Mouse (Mus musculus) heart, adult 9 months (tissue): Measurements from ENCODE around the gene Sec23ip.
"Not testable (repeated sequence)": the region's sequence is repeated elsewhere in the genome, so short reads cannot be mapped to it uniquely, and the experiment has no call there.

Experiments
- DNase-seq, 2 experiments: peaks; one replicate each; pipeline ENCODE4 v3.0.0; 2022; ENCODE audit warnings: low spot score in 2 of 2

Gene Sec23ip

GRCm38 (mm10) chr7:128744684-128745485 lies at the start of gene Sec23ip:
Sec23ip (plus strand) TSS chr7:128744943.
- peak; percentile 98 to 99 for DNase-seq

- not testable (repeated sequence) for DNase-seq
Measured at GRCm38 (mm10) chr7:128699959-128700358, 44.8 kb upstream of the Sec23ip start.

GRCm38 (mm10) chr7:128705735-128706134 lies 39.0 kb upstream of the Sec23ip start:
- DNase-seq, result peak; percentile 46 to 57

GRCm38 (mm10) chr7:128717991-128718390 lies 26.8 kb upstream of the Sec23ip start:
- no peak for DNase-seq

- DNase-seq, result peak; percentile 68 to 76
Measured at GRCm38 (mm10) chr7:128724761-128725160, 20.0 kb upstream of the Sec23ip start.

DNA sequence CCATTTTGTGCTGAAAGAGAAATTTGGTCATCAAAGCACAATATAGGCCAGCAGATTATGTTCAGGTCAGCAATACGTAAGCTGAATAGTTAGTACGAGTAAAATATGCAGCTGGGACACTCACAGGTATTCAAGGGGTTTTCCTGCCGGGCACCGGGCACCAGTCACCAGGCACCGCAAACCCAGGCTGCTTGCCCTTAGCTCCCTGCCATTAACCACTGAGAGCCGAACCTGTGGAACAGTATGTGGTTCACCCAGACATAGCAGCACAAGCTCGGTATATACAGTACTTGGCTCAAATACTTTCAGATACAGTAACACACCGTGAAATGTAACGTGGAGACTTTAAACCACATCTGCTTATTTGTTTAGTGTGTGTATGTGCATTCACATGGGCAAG lies 19.6 kb upstream of the Sec23ip start:
- no peak for DNase-seq

DNA sequence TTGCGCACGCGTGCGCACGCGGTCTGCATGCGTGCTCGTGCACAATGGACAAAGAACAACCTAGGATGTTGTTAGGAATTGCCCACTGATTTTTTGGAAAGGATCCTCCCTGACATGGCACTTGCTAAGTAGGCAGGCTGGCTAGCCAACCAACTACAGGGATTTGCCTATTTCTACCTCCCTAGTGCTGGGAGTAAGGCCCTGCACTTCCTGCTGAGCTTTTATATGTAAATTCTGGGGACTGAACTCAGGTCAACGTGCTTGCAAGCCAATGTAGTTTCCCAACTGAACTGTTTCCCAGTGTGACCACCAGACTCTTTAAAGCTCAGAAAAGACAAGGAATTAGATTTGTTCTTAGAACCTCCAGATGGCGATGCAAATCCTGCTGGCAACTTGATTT lies 17.7 kb upstream of the Sec23ip start:
- DNase-seq, result no peak

DNA sequence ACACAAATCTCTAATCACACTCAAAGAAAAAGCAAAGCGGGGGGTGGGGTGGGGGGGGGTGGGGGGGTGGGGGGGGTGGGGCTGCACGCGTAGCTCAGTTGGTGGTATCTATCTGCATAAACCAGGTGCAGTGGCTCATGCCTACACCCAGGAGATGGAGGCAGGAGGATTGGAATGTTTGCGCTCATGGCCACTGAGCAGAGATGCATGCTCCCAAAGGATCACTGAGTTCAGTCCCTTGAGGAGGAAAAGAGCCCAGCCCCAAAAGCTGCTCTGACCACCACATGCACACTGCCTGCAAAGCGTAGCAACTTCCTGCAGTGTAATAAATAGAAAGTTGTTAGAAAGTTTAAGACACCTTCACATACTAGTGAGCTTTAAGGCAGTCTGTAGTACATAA lies 17.0 kb upstream of the Sec23ip start:
- no peak for DNase-seq

DNA sequence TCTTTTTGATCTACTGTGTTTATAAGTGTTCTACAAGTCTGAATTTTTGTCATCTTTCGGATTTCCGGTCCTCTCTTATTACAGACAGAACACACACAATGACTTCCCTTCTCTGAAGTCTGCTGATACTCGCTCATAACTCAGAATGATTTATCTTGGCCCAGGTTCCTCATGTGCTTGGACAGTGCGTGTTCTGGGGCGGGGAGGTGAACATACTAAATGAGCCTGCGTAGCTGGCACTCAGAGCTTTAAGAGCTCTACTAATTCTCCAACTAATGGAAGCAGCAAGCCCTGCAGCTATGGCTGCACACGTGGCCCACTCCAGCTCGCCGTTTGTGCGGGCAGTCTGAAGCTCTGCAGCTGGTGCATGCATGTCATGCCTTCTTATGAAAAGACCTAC lies 16.0 kb upstream of the Sec23ip start:
- no peak for DNase-seq

DNA sequence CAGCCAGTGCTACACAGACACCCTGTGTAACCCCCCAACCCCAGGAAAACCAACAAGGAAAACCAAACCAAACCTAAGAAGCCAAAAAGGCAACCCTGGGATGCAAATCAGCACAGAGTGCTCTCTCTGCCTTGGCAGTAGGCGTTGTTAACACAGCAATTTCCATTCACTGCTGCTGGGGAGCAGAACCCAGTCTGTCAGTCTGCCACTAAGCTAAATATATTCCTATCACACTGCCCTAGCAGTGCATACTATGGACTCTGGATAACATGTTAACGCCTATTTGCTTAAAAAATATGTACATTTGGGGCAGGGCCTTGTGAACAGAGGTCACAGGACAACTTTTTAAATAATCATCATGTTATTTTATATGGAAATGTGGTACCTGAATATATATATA lies 13.2 kb upstream of the Sec23ip start:
- no peak for DNase-seq

DNA sequence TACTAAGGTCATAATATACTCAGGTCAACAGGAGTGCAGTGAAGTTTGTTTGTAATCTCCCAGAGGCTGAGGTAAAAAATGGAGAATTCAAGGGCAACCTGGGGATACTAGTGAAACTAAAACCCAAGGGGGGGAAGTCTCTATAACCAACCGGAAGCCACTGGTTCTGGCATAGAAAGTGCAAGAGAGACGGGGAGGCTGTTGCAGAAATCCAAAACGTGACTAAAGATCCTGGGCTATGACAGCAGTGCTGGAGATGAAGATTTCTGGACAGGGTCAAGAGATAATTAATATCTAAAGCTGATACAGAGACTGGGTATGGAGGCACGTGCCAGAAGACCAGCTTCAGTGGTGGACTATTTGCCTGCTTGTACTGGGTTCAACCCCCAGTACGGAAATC lies 6.7 kb upstream of the Sec23ip start:
- no peak for DNase-seq

DNA sequence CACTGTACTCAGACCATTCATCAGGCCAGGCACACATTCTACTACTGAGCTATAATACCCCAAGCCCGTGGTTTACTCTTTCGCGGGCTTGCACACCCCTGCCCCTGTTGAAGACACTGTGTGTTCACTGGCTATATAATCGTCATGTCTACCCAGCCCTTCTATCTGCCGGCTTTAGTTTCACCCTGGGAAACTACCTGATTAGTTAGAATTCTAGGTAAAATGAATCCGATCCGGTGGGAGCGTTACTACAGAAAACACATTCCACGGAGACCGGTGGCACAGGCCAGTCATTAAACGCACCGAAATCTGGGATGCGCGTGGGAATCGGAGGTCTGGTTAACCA lies 5.7 kb upstream of the Sec23ip start:
- DNase-seq, result no peak

DNA sequence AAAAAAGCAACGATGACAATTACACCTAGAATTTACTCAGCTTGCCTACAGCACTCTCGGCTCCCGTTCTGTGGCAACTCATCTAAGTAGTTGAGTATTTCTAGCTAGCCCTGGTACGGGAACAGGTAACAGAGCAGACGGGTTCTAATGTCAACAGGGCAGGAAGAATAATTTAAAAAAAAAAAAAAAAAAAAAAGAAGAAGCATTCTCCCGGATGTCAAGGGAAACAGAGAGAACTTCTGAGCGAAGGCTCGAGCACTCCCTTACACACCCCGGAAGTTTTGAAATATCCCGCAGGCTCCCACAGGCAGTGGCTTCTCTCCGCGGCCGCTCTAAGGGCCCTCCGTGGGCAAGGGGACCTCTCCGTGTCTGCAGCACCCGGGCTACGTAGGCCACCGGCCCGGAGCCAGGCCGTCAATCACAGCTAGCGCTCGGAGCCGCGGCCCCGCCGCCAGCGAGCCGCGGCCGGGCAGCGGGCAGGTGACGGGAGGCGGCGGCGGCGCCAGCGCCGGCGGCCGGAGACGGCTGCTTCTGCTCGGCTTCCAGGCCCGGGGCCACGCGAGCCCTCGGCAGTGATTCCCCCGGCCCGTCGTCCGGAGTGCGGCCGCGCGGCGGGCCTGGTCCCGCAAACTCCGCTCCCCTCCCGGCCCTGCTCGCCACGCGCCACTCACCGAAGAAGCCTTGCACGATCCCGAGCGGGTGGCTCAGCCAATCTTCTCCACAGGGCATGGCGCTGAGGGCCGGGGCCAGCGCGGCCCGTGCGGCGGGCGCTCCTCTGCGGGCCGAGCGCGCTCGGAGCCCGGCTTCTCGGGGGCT lies 5.1 kb upstream of the Sec23ip start:
- DNase-seq, result peak; percentile 44 to 60

- peak; percentile 94 to 95 for DNase-seq
Measured at GRCm38 (mm10) chr7:128740334-128740733, 4.4 kb upstream of the Sec23ip start, which contains the start of gene Mcmbp. Mcmbp (minus strand) TSS chr7:128740495.

DNA sequence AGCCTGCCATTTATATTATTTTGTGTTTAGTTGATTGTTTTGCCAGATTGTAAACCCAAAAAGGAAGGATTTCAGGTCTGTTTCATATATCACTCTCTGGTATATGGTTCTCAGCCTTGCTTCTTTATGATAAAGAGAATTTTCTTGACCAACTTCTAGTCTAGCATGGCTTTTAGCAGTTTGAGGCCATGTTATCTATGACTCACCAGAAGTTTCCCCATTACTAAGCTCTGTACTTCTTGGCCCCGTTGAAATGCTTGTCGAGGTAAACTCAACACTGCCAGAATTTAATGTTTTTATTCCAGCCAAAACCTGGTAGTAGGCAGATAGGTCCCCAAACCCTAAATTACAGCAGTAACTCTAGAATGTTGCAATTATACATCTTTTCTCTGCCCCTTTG lies 845 bp upstream of the Sec23ip start:
- DNase-seq, result no peak

GRCm38 (mm10) chr7:128746151-128746550 lies 1.4 kb downstream of the Sec23ip start:
- no peak for DNase-seq

DNA sequence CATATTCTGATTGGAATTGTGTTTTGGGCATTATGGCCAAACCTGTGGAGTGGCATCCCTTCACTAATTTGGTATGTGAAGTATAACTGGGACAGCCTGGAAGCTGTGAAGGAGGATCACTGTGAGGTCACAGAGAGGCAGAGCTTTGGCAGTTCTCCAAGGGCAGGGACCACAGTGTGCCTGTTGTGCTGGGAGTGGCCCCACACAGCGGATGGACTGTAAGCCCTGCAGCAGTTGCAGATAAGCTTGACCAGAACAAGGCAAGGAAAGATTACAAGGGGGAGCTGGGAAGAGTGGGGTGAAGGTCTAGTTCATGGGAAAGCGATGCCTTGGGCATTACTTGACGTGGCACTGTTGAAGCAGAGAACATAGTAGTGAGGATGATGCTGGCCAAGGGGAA lies 4.0 kb downstream of the Sec23ip start:
- peak; percentile 77 to 82 for DNase-seq

GRCm38 (mm10) chr7:128750296-128750695 lies 5.6 kb downstream of the Sec23ip start:
- no peak for DNase-seq

- no peak for DNase-seq
Measured at GRCm38 (mm10) chr7:128752012-128752411, 7.3 kb downstream of the Sec23ip start.

DNA sequence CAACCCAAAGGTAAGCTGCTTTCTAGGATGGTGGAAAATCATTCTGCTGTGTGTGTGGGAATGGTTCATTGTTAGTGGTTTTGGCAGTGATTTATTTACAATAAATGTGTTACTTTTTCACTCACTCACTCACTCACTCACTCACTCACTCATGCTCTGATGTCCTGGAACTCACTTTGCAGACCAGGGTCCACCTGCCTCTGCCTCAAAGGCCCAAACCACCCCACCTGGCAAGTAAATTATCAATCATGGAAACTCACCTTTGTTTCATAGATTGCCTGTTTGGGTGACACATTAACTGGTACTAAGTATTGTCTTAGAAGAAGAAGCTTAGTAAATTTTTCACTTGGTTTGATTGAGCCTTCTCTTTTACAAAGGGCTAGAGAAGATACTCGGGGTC lies 10.7 kb downstream of the Sec23ip start:
- DNase-seq, result no peak

DNA sequence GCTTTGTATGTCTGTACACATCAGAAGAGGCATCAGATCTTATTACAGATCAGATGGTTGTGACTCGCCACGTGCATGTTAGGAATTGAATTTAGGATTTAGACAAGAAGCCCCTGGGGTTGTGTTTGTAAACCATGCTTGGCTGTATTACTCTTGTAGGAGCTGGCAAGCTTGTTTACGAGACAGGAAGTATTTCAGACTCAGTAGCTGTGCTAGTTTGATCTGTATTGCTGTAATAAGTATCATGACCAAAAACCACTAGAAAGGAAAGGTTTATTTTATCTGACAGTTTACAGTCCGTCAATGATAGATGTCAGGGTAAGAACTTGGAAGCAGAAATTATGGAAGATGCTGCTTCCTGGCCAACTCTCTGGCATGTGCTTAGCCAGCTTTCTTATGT lies 14.2 kb downstream of the Sec23ip start:
- DNase-seq, result no peak

DNA sequence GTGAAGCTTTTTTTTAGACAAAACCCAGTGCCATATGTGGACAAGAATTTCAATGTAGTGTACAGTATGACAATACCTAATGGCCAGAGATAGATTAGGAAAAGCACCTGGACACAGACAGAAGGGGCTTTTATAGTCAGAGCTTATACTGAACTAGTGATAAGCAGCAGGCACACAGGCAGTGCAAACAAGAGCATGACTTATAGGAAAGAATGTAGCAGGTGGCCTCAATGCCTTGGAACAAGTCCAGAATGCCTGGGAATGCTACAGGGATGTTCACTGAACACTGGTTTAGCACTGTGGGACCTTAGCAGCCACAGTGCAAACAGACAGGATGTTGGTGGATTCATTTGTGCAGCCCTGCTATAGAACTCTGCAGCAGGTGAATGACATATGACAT lies 22.0 kb downstream of the Sec23ip start:
- DNase-seq, result no peak

DNA sequence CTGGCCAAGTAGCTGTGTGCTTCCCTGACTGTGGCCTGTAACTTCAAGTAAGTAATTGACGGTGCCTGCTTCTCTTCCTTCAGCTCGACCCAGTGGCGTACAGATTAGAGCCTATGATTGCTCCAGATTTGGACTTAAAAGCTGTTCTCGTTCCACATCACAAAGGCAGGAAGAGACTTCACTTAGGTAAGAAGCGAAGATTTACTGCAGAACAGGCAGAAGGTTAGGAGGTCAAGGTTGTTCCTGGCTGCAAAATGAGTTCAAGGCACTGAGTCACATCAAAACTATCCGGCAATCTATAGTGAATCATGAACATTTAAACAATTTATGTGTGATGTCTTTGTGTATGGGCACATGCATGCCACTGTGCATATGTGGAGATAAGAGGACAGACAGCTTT lies 32.5 kb downstream of the Sec23ip start:
- no peak for DNase-seq
